Mouse (Mus musculus) forebrain, embryonic 15.5 days (tissue): ENCODE results near the gene Mdfi. TPM values are rescaled to one million over a fixed set of nuclear protein-coding genes. Genes with fewer than 3 reads are reported as not detected.

Source experiments
- ATAC-seq: fragments of 200-750 bp; cut with Nextera tagmentation; replicated peaks from 2 replicates; pipeline ENCODE4 v1.8.0; 2017; ENCODE audit warnings: mild to moderate bottlenecking, moderate TSS enrichment, moderate library complexity
- H3K27ac ChIP-seq: fragments of 300-500 bp; sonication (generic); replicated peaks from 2 replicates; pipeline ENCODE4 v1.5.1; 2015; ENCODE audit warnings: mild to moderate bottlenecking, inconsistent platforms
- H3K27me3 ChIP-seq: fragments of 300-500 bp; sonication (generic); 2 replicates; pipeline ENCODE4 v1.6.1; 2015; ENCODE audit warnings: inconsistent platforms
- H3K36me3 ChIP-seq: fragments of 300-500 bp; sonication (generic); 2 replicates; pipeline ENCODE4 v1.6.1; 2015; ENCODE audit warnings: mild to moderate bottlenecking, inconsistent platforms
- H3K4me1 ChIP-seq: fragments of 300-500 bp; sonication (generic); 2 replicates; pipeline ENCODE4 v1.6.1; 2015; ENCODE audit warnings: inconsistent platforms
- H3K4me2 ChIP-seq: fragments of 300-500 bp; sonication (generic); replicated peaks from 2 replicates; pipeline ENCODE4 v1.6.1; 2015; ENCODE audit warnings: mild to moderate bottlenecking, inconsistent platforms
- H3K4me3 ChIP-seq: fragments of 300-500 bp; sonication (generic); 2 replicates; pipeline ENCODE4 v1.5.1; 2015; ENCODE audit warnings: mild to moderate bottlenecking, inconsistent platforms
- H3K9ac ChIP-seq: fragments of 300-500 bp; sonication (generic); replicated peaks from 2 replicates; pipeline ENCODE4 v1.6.1; 2015; ENCODE audit warnings: mild to moderate bottlenecking, inconsistent platforms
- H3K9me3 ChIP-seq: fragments of 300-500 bp; sonication (generic); 2 replicates; pipeline ENCODE4 v1.6.1; 2016; ENCODE audit warnings: inconsistent platforms
- WGBS: fragments of 180-500 bp; shearing (Covaris S2); methylation state at CpG from one replicate; pipeline ENCODE4 v1.1.7; 2015; ENCODE audit warnings: mixed read lengths; 5-methylcytosine and 5-hydroxymethylcytosine counted together
- polyA plus RNA-seq: library from polyadenylated mRNA; unstranded; fragments of >200 nt; fragmentation: Nextera tagmentation; extraction: Ambion mirVana; gene quantifications from 2 replicates; pipeline ENCODE4 v1.2.1, GENCODE M21; 2015

Mdfi gene
- polyA plus RNA-seq, 1 experiment from 2014 or later, result 2.5 TPM

DNA sequence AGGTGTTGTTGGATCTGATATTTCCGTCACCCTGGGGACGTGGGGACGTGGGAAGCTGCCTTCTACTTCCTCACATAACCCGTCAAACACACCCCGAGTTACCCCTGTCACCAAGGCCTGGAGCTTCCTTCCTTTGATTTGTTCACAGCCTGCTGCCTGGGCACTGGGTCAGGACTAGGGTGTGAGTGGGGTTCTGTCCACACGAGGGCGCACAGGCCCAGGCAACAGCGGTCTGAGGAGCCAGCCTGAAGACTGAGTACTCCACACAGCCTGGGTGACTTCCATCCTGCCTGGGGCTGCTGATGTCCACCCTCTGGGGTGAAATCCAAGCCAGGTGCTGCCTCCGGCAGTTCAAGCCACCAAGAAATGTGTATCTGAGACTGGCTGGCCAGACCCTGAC lies 41.1 kb downstream of the Mdfi start:
- H3K36me3 ChIP-seq, result no peaks in the 10 kb centered on the region
- no peak overlapping the region for H3K4me3 ChIP-seq
- no peak overlapping the region for H3K4me2 ChIP-seq
- H3K27ac ChIP-seq, result no peak overlapping the region
- 11% methylated on average over 9 of the region's 9 CpGs for WGBS
- peaks cover 16% of the 10 kb centered on the region for H3K4me1 ChIP-seq
- peak; percentile 83 for ATAC-seq
- H3K27me3 ChIP-seq, result no peaks in the 10 kb centered on the region
- no peaks in the 10 kb centered on the region for H3K9me3 ChIP-seq
- no peak overlapping the region for H3K9ac ChIP-seq

- 19% methylated on average over 15 of the region's 15 CpGs for WGBS
- no peaks in the 10 kb centered on the region for H3K27me3 ChIP-seq
- no peaks in the 10 kb centered on the region for H3K36me3 ChIP-seq
- H3K9ac ChIP-seq, result no peak overlapping the region
- H3K4me1 ChIP-seq, result peaks cover 16% of the 10 kb centered on the region
- H3K4me2 ChIP-seq, result no peak overlapping the region
- H3K4me3 ChIP-seq, result no peak overlapping the region
- H3K9me3 ChIP-seq, result no peaks in the 10 kb centered on the region
- peak; percentile 36 for ATAC-seq
- H3K27ac ChIP-seq, result no peak overlapping the region
Measured at GRCm38 (mm10) chr17:47792098-47792863, 42.2 kb downstream of the Mdfi start.

DNA sequence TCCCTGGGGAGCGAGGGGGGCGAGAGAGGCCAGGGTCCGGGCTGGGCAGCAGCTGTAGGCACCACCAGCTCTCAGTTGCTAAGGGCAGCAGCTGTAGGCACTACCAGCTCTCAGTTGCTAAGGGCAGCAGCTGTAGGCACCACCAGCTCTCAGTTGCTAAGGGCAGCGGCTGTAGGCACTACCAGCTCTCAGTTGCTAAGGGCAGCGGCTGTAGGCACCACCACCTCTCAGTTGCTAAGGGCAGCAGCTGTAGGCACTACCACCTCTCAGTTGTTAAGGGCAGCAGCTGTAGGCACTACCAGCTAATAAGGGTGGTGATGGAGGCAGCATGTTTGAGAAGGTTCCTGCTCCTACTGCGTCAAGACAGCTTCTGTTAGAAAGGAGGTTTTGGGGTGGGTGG lies 45.5 kb downstream of the Mdfi start:
- ATAC-seq, result no peak
- Histone ChIP-seq H3K9me3 (no peaks in the 10 kb centered on the region), H3K27ac (no peak overlapping the region), H3K9ac (no peak overlapping the region), H3K4me3 (no peak overlapping the region), H3K4me1 (peaks cover 7% of the 10 kb centered on the region; the same call in 1 of the 2 replicates), H3K27me3 (no peaks in the 10 kb centered on the region), H3K4me2 (no peak overlapping the region), H3K36me3 (no peaks in the 10 kb centered on the region)
- WGBS, result 65% methylated on average over 6 of the region's 6 CpGs

- Histone ChIP-seq H3K9ac (no peak overlapping the region), H3K4me1 (peaks cover 7% of the 10 kb centered on the region; the same call in 1 of the 2 replicates), H3K27ac (no peak overlapping the region), H3K4me2 (no peak overlapping the region), H3K4me3 (no peak overlapping the region), H3K27me3 (no peaks in the 10 kb centered on the region), H3K9me3 (no peaks in the 10 kb centered on the region), H3K36me3 (no peaks in the 10 kb centered on the region)
- 6% methylated on average over 4 of the region's 4 CpGs for WGBS
- no peak for ATAC-seq
Measured at GRCm38 (mm10) chr17:47788306-47788705, 46.2 kb downstream of the Mdfi start.

- no peak for ATAC-seq
- peaks cover 6% of the 10 kb centered on the region; the same call in 1 of the 2 replicates for H3K4me1 ChIP-seq
- 45% methylated on average over 8 of the region's 8 CpGs for WGBS
- no peak overlapping the region for H3K9ac ChIP-seq
- no peaks in the 10 kb centered on the region for H3K27me3 ChIP-seq
- H3K9me3 ChIP-seq, result no peaks in the 10 kb centered on the region
- no peak overlapping the region for H3K4me2 ChIP-seq
- no peaks in the 10 kb centered on the region for H3K36me3 ChIP-seq
- H3K4me3 ChIP-seq, result no peak overlapping the region
- no peak overlapping the region for H3K27ac ChIP-seq
Measured at GRCm38 (mm10) chr17:47787632-47788031, 46.9 kb downstream of the Mdfi start.

- Histone ChIP-seq H3K4me1 (no peaks in the 10 kb centered on the region), H3K9ac (no peak overlapping the region), H3K9me3 (no peaks in the 10 kb centered on the region), H3K4me2 (no peak overlapping the region), H3K27me3 (no peaks in the 10 kb centered on the region), H3K27ac (no peak overlapping the region), H3K36me3 (no peaks in the 10 kb centered on the region), H3K4me3 (no peak overlapping the region)
- 95% methylated on average over 6 of the region's 6 CpGs for WGBS
- ATAC-seq, result no peak
Measured at GRCm38 (mm10) chr17:47784411-47784810, 50.1 kb downstream of the Mdfi start.

DNA sequence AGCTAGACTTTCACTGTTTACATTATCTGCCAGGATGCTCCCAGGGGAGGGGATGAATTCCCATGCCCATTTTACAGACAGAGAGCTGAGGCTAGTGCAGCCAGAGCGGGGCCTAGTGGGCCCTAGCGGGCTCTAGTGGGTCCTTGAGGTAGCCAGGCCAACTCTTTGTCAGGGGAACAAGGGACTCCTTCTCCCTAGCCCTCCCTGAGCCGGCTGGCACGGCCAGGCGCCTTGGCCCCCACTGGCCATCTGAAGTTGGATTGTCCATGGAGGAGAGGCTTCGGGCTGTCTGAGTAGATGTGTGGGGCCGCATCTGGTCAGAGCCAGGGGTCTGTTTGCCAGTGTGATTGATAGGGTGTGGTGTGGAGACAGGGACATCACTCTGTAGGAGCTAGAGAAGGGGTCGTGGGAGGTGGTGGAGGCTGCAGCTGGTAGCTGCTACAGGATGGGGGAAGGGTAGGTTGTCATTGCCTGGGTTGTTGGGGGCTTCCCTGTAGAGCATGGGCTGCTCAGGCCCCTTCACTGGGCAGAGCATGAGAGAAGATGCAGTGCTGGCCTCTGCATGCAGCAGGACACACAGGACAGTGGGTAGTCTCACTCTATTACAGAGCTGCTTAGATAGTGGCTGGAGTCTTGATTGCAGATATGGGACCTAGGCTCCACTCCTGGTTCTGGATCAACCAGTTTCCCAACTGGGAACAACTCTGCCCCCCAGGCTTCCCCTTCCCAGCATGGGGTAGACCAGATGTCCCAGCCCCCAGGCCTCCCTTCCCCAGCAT lies 50.9 kb downstream of the Mdfi start:
- H3K27ac ChIP-seq, result no peak overlapping the region
- no peak overlapping the region for H3K4me3 ChIP-seq
- H3K27me3 ChIP-seq, result no peaks in the 10 kb centered on the region
- no peak for ATAC-seq
- no peaks in the 10 kb centered on the region for H3K9me3 ChIP-seq
- 90% methylated on average over 8 of the region's 8 CpGs for WGBS
- no peaks in the 10 kb centered on the region for H3K36me3 ChIP-seq
- no peaks in the 10 kb centered on the region for H3K4me1 ChIP-seq
- H3K9ac ChIP-seq, result no peak overlapping the region
- no peak overlapping the region for H3K4me2 ChIP-seq

DNA sequence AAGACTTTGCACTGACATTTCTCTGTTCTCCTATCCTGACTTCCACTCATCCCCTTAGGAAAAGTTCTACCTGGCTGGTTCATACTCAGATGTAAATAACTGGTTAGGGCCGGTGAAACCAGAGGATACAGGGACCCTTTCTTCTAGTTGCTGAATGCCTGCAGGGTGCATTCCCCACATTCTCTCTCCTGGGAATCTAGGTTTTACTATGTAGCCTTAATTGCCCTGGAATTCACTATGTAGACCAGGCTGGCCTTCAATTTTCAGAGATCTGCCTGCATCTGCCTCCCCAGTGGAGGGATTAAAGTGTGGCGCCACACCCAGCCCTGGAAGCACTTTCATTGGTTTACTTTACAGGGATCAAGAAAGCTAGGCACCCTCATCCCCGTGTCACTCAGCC lies 52.0 kb downstream of the Mdfi start:
- 81% methylated on average over 3 of the region's 3 CpGs for WGBS
- Histone ChIP-seq H3K27ac (no peak overlapping the region), H3K4me2 (no peak overlapping the region), H3K36me3 (no peaks in the 10 kb centered on the region), H3K9ac (no peak overlapping the region), H3K4me1 (no peaks in the 10 kb centered on the region), H3K9me3 (no peaks in the 10 kb centered on the region), H3K4me3 (no peak overlapping the region), H3K27me3 (no peaks in the 10 kb centered on the region)
- ATAC-seq, result no peak

GRCm38 (mm10) chr17:47780470-47780869 lies 54.0 kb downstream of the Mdfi start:
- no peak for ATAC-seq
- Histone ChIP-seq H3K4me1 (no peaks in the 10 kb centered on the region), H3K9ac (no peak overlapping the region), H3K27ac (no peak overlapping the region), H3K4me2 (no peak overlapping the region), H3K27me3 (no peaks in the 10 kb centered on the region), H3K36me3 (no peaks in the 10 kb centered on the region), H3K9me3 (no peaks in the 10 kb centered on the region), H3K4me3 (no peak overlapping the region)
- 84% methylated on average over 10 of the region's 10 CpGs for WGBS

GRCm38 (mm10) chr17:47777141-47777540 lies 57.4 kb downstream of the Mdfi start:
- Histone ChIP-seq H3K27me3 (no peaks in the 10 kb centered on the region), H3K27ac (no peak overlapping the region), H3K36me3 (no peaks in the 10 kb centered on the region), H3K4me3 (no peak overlapping the region), H3K9me3 (no peaks in the 10 kb centered on the region), H3K4me2 (no peak overlapping the region), H3K9ac (no peak overlapping the region), H3K4me1 (no peaks in the 10 kb centered on the region)
- WGBS, result 78% methylated on average over 2 of the region's 2 CpGs
- ATAC-seq, result no peak

- no peak for ATAC-seq
- H3K4me1 ChIP-seq, result no peaks in the 10 kb centered on the region
- H3K4me3 ChIP-seq, result no peak overlapping the region
- 78% methylated on average over 6 of the region's 6 CpGs for WGBS
- no peak overlapping the region for H3K4me2 ChIP-seq
- no peaks in the 10 kb centered on the region for H3K27me3 ChIP-seq
- H3K9ac ChIP-seq, result no peak overlapping the region
- H3K27ac ChIP-seq, result no peak overlapping the region
- H3K9me3 ChIP-seq, result no peaks in the 10 kb centered on the region
- no peaks in the 10 kb centered on the region for H3K36me3 ChIP-seq
Measured at GRCm38 (mm10) chr17:47773604-47774003, 60.9 kb downstream of the Mdfi start.

DNA sequence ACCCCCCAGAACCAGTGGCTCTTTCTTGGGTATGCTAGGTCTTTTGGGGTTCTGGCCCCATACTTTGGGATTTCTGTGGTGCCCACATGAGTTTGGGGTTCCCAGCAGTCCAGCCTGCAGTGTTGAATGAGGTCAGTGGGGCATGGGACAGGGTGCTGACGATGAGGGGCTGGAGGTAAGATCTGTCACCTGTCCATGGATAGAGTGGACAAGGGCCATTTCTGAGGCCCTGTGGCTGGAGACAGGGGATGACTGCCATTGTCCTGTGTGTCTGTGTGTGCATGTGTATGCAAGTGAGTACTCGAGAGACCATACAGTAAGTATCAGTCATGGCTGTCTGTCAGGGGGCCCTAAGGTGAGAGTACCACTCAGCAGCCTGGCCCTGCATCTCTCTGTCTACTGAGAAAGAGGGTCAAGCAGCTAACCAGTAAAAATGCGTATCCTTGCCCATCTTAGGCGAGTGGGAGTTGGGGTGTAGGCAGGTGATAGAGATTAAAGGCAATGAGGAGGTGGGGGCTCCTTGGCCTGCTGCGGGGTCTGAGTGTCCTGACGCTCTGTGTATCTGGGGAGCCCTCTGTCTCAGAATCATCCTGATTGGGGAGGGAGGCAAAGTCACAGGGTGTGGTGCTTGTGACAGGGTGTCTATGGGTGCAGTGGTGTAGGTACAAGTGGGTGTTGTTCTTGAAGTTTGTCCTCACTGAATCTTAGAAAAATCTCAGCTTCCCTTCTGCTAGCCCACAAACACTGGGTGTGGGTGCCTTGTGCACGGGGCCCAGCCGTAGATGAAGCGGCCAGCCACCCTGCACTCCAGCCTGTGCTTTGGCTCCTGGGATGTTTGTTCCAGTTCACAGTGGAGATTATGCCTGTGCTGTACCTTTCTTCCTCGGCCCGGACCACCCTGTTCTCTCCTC lies 64.8 kb downstream of the Mdfi start:
- Histone ChIP-seq H3K4me2 (no peak overlapping the region), H3K27ac (no peak overlapping the region), H3K4me1 (no peaks in the 10 kb centered on the region), H3K27me3 (no peaks in the 10 kb centered on the region), H3K36me3 (no peaks in the 10 kb centered on the region), H3K4me3 (no peak overlapping the region), H3K9me3 (no peaks in the 10 kb centered on the region), H3K9ac (no peak overlapping the region)
- ATAC-seq, result no peak
- WGBS, result 87% methylated on average over 11 of the region's 11 CpGs
